Mouse (Mus musculus): ENCODE data around the gene Gpr171. TPM values are rescaled to one million over a fixed set of nuclear protein-coding genes. Genes with fewer than 3 reads are reported as not detected.
"Not testable (repeated sequence)": the region's sequence is repeated elsewhere in the genome, so short reads cannot be mapped to it uniquely, and the experiment has no call there.

Gpr171 gene
- polyA plus RNA-seq, 1 experiment: 0.38 TPM

GRCm38 (mm10) chr3:59097421-59097820, 4.2 kb downstream of the Gpr171 start:
- Histone ChIP-seq H3K36me3 (ENCODE audit: control insufficient read depth, insufficient read depth, low read length) (no peaks in the 10 kb centered on the region), H3K27me3 (replicated peaks; ENCODE audit: control insufficient read depth, insufficient read depth, low read length) (no peaks in the 10 kb centered on the region), H3K4me3 (ENCODE audit: insufficient read depth, low read depth, low read length) (no peak overlapping the region), H3K27ac (ENCODE audit: insufficient read depth, low read depth, low read length) (no peak overlapping the region), H3K4me1 (ENCODE audit: control insufficient read depth, insufficient read depth, low read length) (no peaks in the 10 kb centered on the region)
- no peak for TF ChIP-seq CTCF (conservative IDR thresholded peaks at IDR 0.05; ENCODE audit: insufficient read depth, insufficient read length, low read depth, low read length)
- no peak for TF ChIP-seq POLR2A (IDR thresholded peaks at IDR 0.05; ENCODE audit: low read depth, low read length)
- 86% methylated on average over 6 of the region's 6 CpGs for WGBS
- no peak for DNase-seq

GRCm38 (mm10) chr3:59092702-59093101, 8.9 kb downstream of the Gpr171 start:
- TF ChIP-seq CTCF (conservative IDR thresholded peaks at IDR 0.05; ENCODE audit: insufficient read depth, insufficient read length, low read depth, low read length): no peak
- no peak for TF ChIP-seq POLR2A (IDR thresholded peaks at IDR 0.05; ENCODE audit: low read depth, low read length)
- no peak overlapping the region for H3K27ac ChIP-seq (ENCODE audit: insufficient read depth, low read depth, low read length)
- no peaks in the 10 kb centered on the region for H3K4me1 ChIP-seq (ENCODE audit: control insufficient read depth, insufficient read depth, low read length)
- H3K36me3 ChIP-seq (ENCODE audit: control insufficient read depth, insufficient read depth, low read length): no peaks in the 10 kb centered on the region
- WGBS: 66% methylated on average over 11 of the region's 11 CpGs
- no peaks in the 10 kb centered on the region for H3K27me3 ChIP-seq (replicated peaks; ENCODE audit: control insufficient read depth, insufficient read depth, low read length)
- DNase-seq: no peak
- H3K4me3 ChIP-seq (ENCODE audit: insufficient read depth, low read depth, low read length): no peak overlapping the region

- no peaks in the 10 kb centered on the region for H3K36me3 ChIP-seq (ENCODE audit: control insufficient read depth, insufficient read depth, low read length)
- H3K27ac ChIP-seq (ENCODE audit: insufficient read depth, low read depth, low read length): no peak overlapping the region
- H3K27me3 ChIP-seq (replicated peaks; ENCODE audit: control insufficient read depth, insufficient read depth, low read length): no peaks in the 10 kb centered on the region
- WGBS: 29% methylated on average over 7 of the region's 7 CpGs
- no peak for DNase-seq
- no peak for TF ChIP-seq POLR2A (IDR thresholded peaks at IDR 0.05; ENCODE audit: low read depth, low read length)
- no peak for TF ChIP-seq CTCF (conservative IDR thresholded peaks at IDR 0.05; ENCODE audit: insufficient read depth, insufficient read length, low read depth, low read length)
- H3K4me1 ChIP-seq (ENCODE audit: control insufficient read depth, insufficient read depth, low read length): no peaks in the 10 kb centered on the region
- no peak overlapping the region for H3K4me3 ChIP-seq (ENCODE audit: insufficient read depth, low read depth, low read length)
Observed at GRCm38 (mm10) chr3:59080919-59081318, 20.7 kb downstream of the Gpr171 start.

- H3K27ac ChIP-seq (ENCODE audit: insufficient read depth, low read depth, low read length): no peak overlapping the region
- WGBS: 38% methylated on average over 6 of the region's 6 CpGs
- H3K4me1 ChIP-seq (ENCODE audit: control insufficient read depth, insufficient read depth, low read length): no peaks in the 10 kb centered on the region
- H3K36me3 ChIP-seq (ENCODE audit: control insufficient read depth, insufficient read depth, low read length): no peaks in the 10 kb centered on the region
- H3K4me3 ChIP-seq (ENCODE audit: insufficient read depth, low read depth, low read length): no peak overlapping the region
- TF ChIP-seq CTCF (conservative IDR thresholded peaks at IDR 0.05; ENCODE audit: insufficient read depth, insufficient read length, low read depth, low read length) (no peak), POLR2A (IDR thresholded peaks at IDR 0.05; ENCODE audit: low read depth, low read length) (no peak)
- no peak for DNase-seq
- H3K27me3 ChIP-seq (replicated peaks; ENCODE audit: control insufficient read depth, insufficient read depth, low read length): no peaks in the 10 kb centered on the region
Observed at GRCm38 (mm10) chr3:59080293-59080916, 21.2 kb downstream of the Gpr171 start.

GRCm38 (mm10) chr3:59079327-59079726, 22.3 kb downstream of the Gpr171 start:
- H3K36me3 ChIP-seq (ENCODE audit: control insufficient read depth, insufficient read depth, low read length): no peaks in the 10 kb centered on the region
- no peak overlapping the region for H3K4me3 ChIP-seq (ENCODE audit: insufficient read depth, low read depth, low read length)
- WGBS: 48% methylated on average over 4 of the region's 4 CpGs
- H3K27ac ChIP-seq (ENCODE audit: insufficient read depth, low read depth, low read length): no peak overlapping the region
- no peaks in the 10 kb centered on the region for H3K27me3 ChIP-seq (replicated peaks; ENCODE audit: control insufficient read depth, insufficient read depth, low read length)
- TF ChIP-seq POLR2A (IDR thresholded peaks at IDR 0.05; ENCODE audit: low read depth, low read length): no peak
- peak; percentile 56 for TF ChIP-seq CTCF (conservative IDR thresholded peaks at IDR 0.05; ENCODE audit: insufficient read depth, insufficient read length, low read depth, low read length)
- DNase-seq: peak; percentile 52
- H3K4me1 ChIP-seq (ENCODE audit: control insufficient read depth, insufficient read depth, low read length): no peaks in the 10 kb centered on the region

- Histone ChIP-seq H3K4me3 (ENCODE audit: insufficient read depth, low read depth, low read length) (no peak overlapping the region), H3K4me1 (ENCODE audit: control insufficient read depth, insufficient read depth, low read length) (no peaks in the 10 kb centered on the region), H3K27ac (ENCODE audit: insufficient read depth, low read depth, low read length) (no peak overlapping the region), H3K27me3 (replicated peaks; ENCODE audit: control insufficient read depth, insufficient read depth, low read length) (no peaks in the 10 kb centered on the region), H3K36me3 (ENCODE audit: control insufficient read depth, insufficient read depth, low read length) (no peaks in the 10 kb centered on the region)
- no peak for DNase-seq
- WGBS: 58% methylated on average over 11 of the region's 11 CpGs
- TF ChIP-seq CTCF (conservative IDR thresholded peaks at IDR 0.05; ENCODE audit: insufficient read depth, insufficient read length, low read depth, low read length): no peak
Observed at GRCm38 (mm10) chr3:59078585-59078984, 23.0 kb downstream of the Gpr171 start.

- Histone ChIP-seq H3K36me3 (ENCODE audit: control insufficient read depth, insufficient read depth, low read length) (no peaks in the 10 kb centered on the region), H3K4me3 (ENCODE audit: insufficient read depth, low read depth, low read length) (no peak overlapping the region), H3K27ac (ENCODE audit: insufficient read depth, low read depth, low read length) (no peak overlapping the region), H3K27me3 (replicated peaks; ENCODE audit: control insufficient read depth, insufficient read depth, low read length) (no peaks in the 10 kb centered on the region), H3K4me1 (ENCODE audit: control insufficient read depth, insufficient read depth, low read length) (no peaks in the 10 kb centered on the region)
- 22% methylated on average over 4 of the region's 4 CpGs for WGBS
- 0 out of 2 replicates have a peak, but pooled peaks have one; percentile 10 for TF ChIP-seq CTCF (conservative IDR thresholded peaks at IDR 0.05; ENCODE audit: insufficient read depth, insufficient read length, low read depth, low read length)
- no peak for TF ChIP-seq POLR2A (IDR thresholded peaks at IDR 0.05; ENCODE audit: low read depth, low read length)
- peak; percentile 11 for DNase-seq
Observed at GRCm38 (mm10) chr3:59077278-59077677, 24.3 kb downstream of the Gpr171 start.

- not testable (repeated sequence) for H3K4me1 ChIP-seq (ENCODE audit: control insufficient read depth, insufficient read depth, low read length); H3K27ac ChIP-seq (ENCODE audit: insufficient read depth, low read depth, low read length); H3K27me3 ChIP-seq (replicated peaks; ENCODE audit: control insufficient read depth, insufficient read depth, low read length); H3K4me3 ChIP-seq (ENCODE audit: insufficient read depth, low read depth, low read length); H3K36me3 ChIP-seq (ENCODE audit: control insufficient read depth, insufficient read depth, low read length); DNase-seq
- WGBS: 75% methylated on average over 1 of the region's 1 CpGs
Observed at GRCm38 (mm10) chr3:59069071-59069470, 32.5 kb downstream of the Gpr171 start.
